8 mouse cellular contexts compared by ENCODE assay signal in the genomic region with DNA sequence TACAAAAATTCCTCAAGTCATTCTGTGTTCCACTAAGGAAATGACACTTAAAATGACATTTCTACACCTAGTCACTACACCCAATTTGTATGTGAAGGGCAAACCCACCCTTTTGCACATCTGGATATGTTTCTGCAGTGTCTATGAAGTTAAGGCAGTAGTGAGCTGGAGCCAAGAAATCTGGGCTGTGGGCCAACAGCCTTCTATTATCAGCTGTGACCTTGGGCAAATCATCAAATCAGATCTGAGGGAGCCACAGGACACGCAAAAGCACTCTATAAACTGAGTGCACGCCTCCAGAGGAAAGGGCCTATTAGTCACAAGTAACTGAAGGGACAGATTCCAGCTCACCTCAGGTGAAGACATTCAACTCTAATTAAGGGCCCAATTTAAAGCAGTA. TPM values are rescaled to one million over a fixed set of nuclear protein-coding genes. Genes with fewer than 3 reads are reported as not detected.
DNase-seq lines count a peak whose midpoint lies in the region; ATAC-seq and TF ChIP-seq lines count a peak whose summit lies in the region.

No protein-coding gene starts in this region.

- intact Hi-C loops in gastrocnemius, adult 2 months (cut with DNase I), result no loop called here

- H3K27me3 ChIP-seq in midbrain, embryonic 14.5 days (ENCODE audit: control insufficient read depth, insufficient read depth, low read length), result no peaks in the 10 kb centered on the region
- H3K27me3 ChIP-seq in midbrain, embryonic 16.5 days (ENCODE audit: control insufficient read depth, insufficient read depth, low read depth, low read length), result no peaks in the 10 kb centered on the region
- no peaks in the 10 kb centered on the region for H3K27me3 ChIP-seq in intestine, embryonic 15.5 days (replicated peaks)

- H3K4me3 ChIP-seq in midbrain, embryonic 14.5 days (replicated peaks; ENCODE audit: low read depth, low read length), result no peak overlapping the region
- no peak overlapping the region for H3K4me3 ChIP-seq in midbrain, embryonic 16.5 days (ENCODE audit: low read depth, low read length)
- H3K4me3 ChIP-seq in gastrocnemius, adult 2 months, result 0 out of 2 replicates have a peak overlapping the region, but pooled peaks have one; percentile 23
- no peak overlapping the region for H3K4me3 ChIP-seq in intestine, embryonic 15.5 days (replicated peaks)

- no peak for ATAC-seq in midbrain, embryonic 14.5 days (ENCODE audit: low FRiP score, low TSS enrichment)
- no peak for ATAC-seq in midbrain, embryonic 16.5 days
- ATAC-seq in intestine, embryonic 15.5 days, result no peak

- DNase-seq in midbrain, embryonic 14.5 days, result peak; percentile 54
- DNase-seq in gastrocnemius, adult 2 months, result peak; percentile 51
- DNase-seq in lung, adult 18-20 months, result peak; percentile 45 to 55
- DNase-seq in testis, postnatal 14 days (ENCODE audit: low spot score), result peak; percentile 54
- no peak for DNase-seq in left cerebral cortex, adult 11 months (ENCODE audit: low spot score)
- DNase-seq in right cerebral cortex, postnatal 25 days, result no peak

- WGBS in midbrain, embryonic 14.5 days, result 43% methylated on average over 2 of the region's 2 CpGs
- WGBS in midbrain, embryonic 16.5 days, result 31% methylated on average over 2 of the region's 2 CpGs
- WGBS in intestine, embryonic 15.5 days, result 6% methylated on average over 2 of the region's 2 CpGs

- H3K36me3 ChIP-seq in midbrain, embryonic 14.5 days (ENCODE audit: control insufficient read depth, insufficient read depth, low read length), result peaks cover 44% of the 10 kb centered on the region
- peaks cover 12% of the 10 kb centered on the region for H3K36me3 ChIP-seq in midbrain, embryonic 16.5 days (ENCODE audit: control insufficient read depth, insufficient read depth, low read length)
- H3K36me3 ChIP-seq in intestine, embryonic 15.5 days, result peaks cover 20% of the 10 kb centered on the region; the same call in 1 of the 2 replicates

- no peaks in the 10 kb centered on the region for H3K9me3 ChIP-seq in midbrain, embryonic 14.5 days (ENCODE audit: control insufficient read depth, low read length)
- no peaks in the 10 kb centered on the region for H3K9me3 ChIP-seq in midbrain, embryonic 16.5 days (replicated peaks; ENCODE audit: control insufficient read depth, low read length, poor library complexity, severe bottlenecking)
- no peaks in the 10 kb centered on the region for H3K9me3 ChIP-seq in intestine, embryonic 15.5 days

- H3K4me2 ChIP-seq in midbrain, embryonic 14.5 days (ENCODE audit: low read length), result peak overlapping the region; percentile 64; the same call in 1 of the 2 replicates
- no peak overlapping the region for H3K4me2 ChIP-seq in midbrain, embryonic 16.5 days (ENCODE audit: low read length)
- H3K4me2 ChIP-seq in intestine, embryonic 15.5 days (replicated peaks), result peak overlapping the region; percentile 64

- H3K4me1 ChIP-seq in midbrain, embryonic 14.5 days (ENCODE audit: control insufficient read depth, insufficient read depth, low read length), result peaks cover 23% of the 10 kb centered on the region
- peaks cover 19% of the 10 kb centered on the region for H3K4me1 ChIP-seq in midbrain, embryonic 16.5 days (ENCODE audit: control insufficient read depth, insufficient read depth, low read length)
- H3K4me1 ChIP-seq in intestine, embryonic 15.5 days (replicated peaks), result peaks cover 32% of the 10 kb centered on the region

- no peak for TF ChIP-seq CTCF in gastrocnemius, adult 2 months (IDR thresholded peaks at IDR 0.05)

- no peak overlapping the region for H3K27ac ChIP-seq in midbrain, embryonic 14.5 days (replicated peaks; ENCODE audit: low read depth, low read length)
- H3K27ac ChIP-seq in midbrain, embryonic 16.5 days (ENCODE audit: low read length), result no peak overlapping the region
- peak overlapping the region; percentile 54; the same call in 1 of the 2 replicates for H3K27ac ChIP-seq in gastrocnemius, adult 2 months
- peak overlapping the region; percentile 32; the same call in 1 of the 2 replicates for H3K27ac ChIP-seq in intestine, embryonic 15.5 days

- no peak overlapping the region for H3K9ac ChIP-seq in midbrain, embryonic 14.5 days (replicated peaks; ENCODE audit: low read length)
- H3K9ac ChIP-seq in midbrain, embryonic 16.5 days (ENCODE audit: low read depth, low read length), result no peak overlapping the region
- no peak overlapping the region for H3K9ac ChIP-seq in intestine, embryonic 15.5 days

RNA-seq across cellular contexts. Expression of a gene that starts 3.2 kb away (rescaled TPM):
- polyA plus RNA-seq in midbrain, embryonic 14.5 days (2014; fragmentation: Nextera tagmentation; extraction: Ambion mirVana), result 94.4 and 99.8 TPM in 2 replicates
- polyA plus RNA-seq in midbrain, embryonic 16.5 days (2015; fragmentation: Nextera tagmentation; extraction: Ambion mirVana), result 90.9 and 98.1 TPM in 2 replicates
- 10 to 100 TPM; 15.3 to 16.0 TPM for total RNA-seq in gastrocnemius, adult 2 months (2021)
- 79.1 and 79.9 TPM in 2 replicates for polyA plus RNA-seq in intestine, embryonic 15.5 days (2015; fragmentation: Nextera tagmentation; extraction: Ambion mirVana)

Comparison
In these comparisons a context has a peak if more than half of its experiments do, and no peak if none do; other contexts are left out.
1. DNase-seq: peak in midbrain, embryonic 14.5 days (single experiment), gastrocnemius, adult 2 months (single experiment), lung, adult 18-20 months (2 of 2) and testis, postnatal 14 days (single experiment); none in left cerebral cortex, adult 11 months (single experiment) and right cerebral cortex, postnatal 25 days (single experiment).
2. H3K27ac ChIP-seq: peak in gastrocnemius, adult 2 months (single experiment) and intestine, embryonic 15.5 days (single experiment); none in midbrain, embryonic 14.5 days (single experiment) and midbrain, embryonic 16.5 days (single experiment).